Mouse (Mus musculus): ENCODE results near the gene Scarf1. TPM values are rescaled to one million over a fixed set of nuclear protein-coding genes. Genes with fewer than 3 reads are reported as not detected.

Scarf1 gene
- polyA plus RNA-seq, 1 experiment from 2014 or later = 3.2 TPM

- Histone ChIP-seq H3K4me1 (replicated peaks; ENCODE audit: control insufficient read depth, insufficient read depth, low read length) (peaks cover 11% of the 10 kb centered on the region; the same call in 1 of the 2 replicates), H3K9ac (ENCODE audit: low read depth, low read length) (no peak overlapping the region), H3K4me3 (ENCODE audit: low read depth, low read length) (no peak overlapping the region), H3K36me3 (ENCODE audit: control insufficient read depth, insufficient read depth) (peaks cover 6% of the 10 kb centered on the region), H3K27ac (ENCODE audit: low read depth, low read length) (peak overlapping the region; percentile 90), H3K27me3 (replicated peaks; ENCODE audit: control insufficient read depth, insufficient read depth, low read length) (no peaks in the 10 kb centered on the region), H3K4me2 (replicated peaks; ENCODE audit: low read depth) (peak overlapping the region; percentile 22; the same call in 1 of the 2 replicates), H3K9me3 (ENCODE audit: control insufficient read depth) (no peaks in the 10 kb centered on the region)
- TF ChIP-seq CTCF (IDR thresholded peaks at IDR 0.05; ENCODE audit: low read depth) = no peak
- WGBS = 45% methylated on average over 4 of the region's 4 CpGs
- ATAC-seq = peak; percentile 50
These were observed 21.1 kb downstream of the Scarf1 start for GRCm38 (mm10) chr11:75534286-75535033.

GRCm38 (mm10) chr11:75535106-75535795 lies 21.9 kb downstream of the Scarf1 start:
- Histone ChIP-seq H3K9me3 (ENCODE audit: control insufficient read depth) (no peaks in the 10 kb centered on the region), H3K27me3 (replicated peaks; ENCODE audit: control insufficient read depth, insufficient read depth, low read length) (no peaks in the 10 kb centered on the region), H3K9ac (ENCODE audit: low read depth, low read length) (no peak overlapping the region), H3K4me1 (replicated peaks; ENCODE audit: control insufficient read depth, insufficient read depth, low read length) (peaks cover 11% of the 10 kb centered on the region; the same call in 1 of the 2 replicates), H3K36me3 (ENCODE audit: control insufficient read depth, insufficient read depth) (peaks cover 6% of the 10 kb centered on the region), H3K4me2 (replicated peaks; ENCODE audit: low read depth) (peak overlapping the region; percentile 22; the same call in 1 of the 2 replicates), H3K27ac (ENCODE audit: low read depth, low read length) (peak overlapping the region; percentile 67), H3K4me3 (ENCODE audit: low read depth, low read length) (no peak overlapping the region)
- WGBS = 37% methylated on average over 13 of the region's 13 CpGs
- no peak for ATAC-seq
- TF ChIP-seq CTCF (IDR thresholded peaks at IDR 0.05; ENCODE audit: low read depth) = no peak

- no peak for ATAC-seq
- no peaks in the 10 kb centered on the region for H3K9me3 ChIP-seq (ENCODE audit: control insufficient read depth)
- no peak overlapping the region for H3K9ac ChIP-seq (ENCODE audit: low read depth, low read length)
- no peak overlapping the region for H3K4me3 ChIP-seq (ENCODE audit: low read depth, low read length)
- H3K36me3 ChIP-seq (ENCODE audit: control insufficient read depth, insufficient read depth) = peaks cover 6% of the 10 kb centered on the region
- H3K4me2 ChIP-seq (replicated peaks; ENCODE audit: low read depth) = no peak overlapping the region
- WGBS = 94% methylated on average over 12 of the region's 12 CpGs
- no peak overlapping the region for H3K27ac ChIP-seq (ENCODE audit: low read depth, low read length)
- peaks cover 11% of the 10 kb centered on the region; the same call in 1 of the 2 replicates for H3K4me1 ChIP-seq (replicated peaks; ENCODE audit: control insufficient read depth, insufficient read depth, low read length)
- no peak for TF ChIP-seq CTCF (IDR thresholded peaks at IDR 0.05; ENCODE audit: low read depth)
- H3K27me3 ChIP-seq (replicated peaks; ENCODE audit: control insufficient read depth, insufficient read depth, low read length) = no peaks in the 10 kb centered on the region
These were observed 23.1 kb downstream of the Scarf1 start for GRCm38 (mm10) chr11:75536255-75537024.

GRCm38 (mm10) chr11:75537025-75537414 lies 23.7 kb downstream of the Scarf1 start:
- H3K9ac ChIP-seq (ENCODE audit: low read depth, low read length) = no peak overlapping the region

GRCm38 (mm10) chr11:75537491-75538183 lies 24.3 kb downstream of the Scarf1 start:
- H3K4me3 ChIP-seq (ENCODE audit: low read depth, low read length) = no peak overlapping the region
- no peaks in the 10 kb centered on the region for H3K9me3 ChIP-seq (ENCODE audit: control insufficient read depth)
- no peak overlapping the region for H3K9ac ChIP-seq (ENCODE audit: low read depth, low read length)
- H3K4me2 ChIP-seq (replicated peaks; ENCODE audit: low read depth) = no peak overlapping the region
- peak; percentile 43 for TF ChIP-seq CTCF (IDR thresholded peaks at IDR 0.05; ENCODE audit: low read depth)
- peak overlapping the region; percentile 50; the same call in 1 of the 2 replicates for H3K27ac ChIP-seq (ENCODE audit: low read depth, low read length)
- no peaks in the 10 kb centered on the region for H3K27me3 ChIP-seq (replicated peaks; ENCODE audit: control insufficient read depth, insufficient read depth, low read length)
- peaks cover 6% of the 10 kb centered on the region for H3K36me3 ChIP-seq (ENCODE audit: control insufficient read depth, insufficient read depth)
- ATAC-seq = no peak
- WGBS = 69% methylated on average over 11 of the region's 11 CpGs
- H3K4me1 ChIP-seq (replicated peaks; ENCODE audit: control insufficient read depth, insufficient read depth, low read length) = peaks cover 11% of the 10 kb centered on the region; the same call in 1 of the 2 replicates

More at GRCm38 (mm10) chr11:75537025-75537414, 23.7 kb downstream of the Scarf1 start:
- H3K9me3 ChIP-seq (ENCODE audit: control insufficient read depth) = no peaks in the 10 kb centered on the region
- no peak for ATAC-seq
- peaks cover 11% of the 10 kb centered on the region; the same call in 1 of the 2 replicates for H3K4me1 ChIP-seq (replicated peaks; ENCODE audit: control insufficient read depth, insufficient read depth, low read length)
- H3K4me2 ChIP-seq (replicated peaks; ENCODE audit: low read depth) = no peak overlapping the region
- H3K36me3 ChIP-seq (ENCODE audit: control insufficient read depth, insufficient read depth) = peaks cover 6% of the 10 kb centered on the region
- WGBS = 86% methylated on average over 8 of the region's 8 CpGs
- H3K27ac ChIP-seq (ENCODE audit: low read depth, low read length) = no peak overlapping the region
- no peak for TF ChIP-seq CTCF (IDR thresholded peaks at IDR 0.05; ENCODE audit: low read depth)
- H3K4me3 ChIP-seq (ENCODE audit: low read depth, low read length) = no peak overlapping the region
- no peaks in the 10 kb centered on the region for H3K27me3 ChIP-seq (replicated peaks; ENCODE audit: control insufficient read depth, insufficient read depth, low read length)

Measured in intestine, postnatal 0 days (tissue).